8 mouse cellular contexts compared by ENCODE assay signal in the genomic region with DNA sequence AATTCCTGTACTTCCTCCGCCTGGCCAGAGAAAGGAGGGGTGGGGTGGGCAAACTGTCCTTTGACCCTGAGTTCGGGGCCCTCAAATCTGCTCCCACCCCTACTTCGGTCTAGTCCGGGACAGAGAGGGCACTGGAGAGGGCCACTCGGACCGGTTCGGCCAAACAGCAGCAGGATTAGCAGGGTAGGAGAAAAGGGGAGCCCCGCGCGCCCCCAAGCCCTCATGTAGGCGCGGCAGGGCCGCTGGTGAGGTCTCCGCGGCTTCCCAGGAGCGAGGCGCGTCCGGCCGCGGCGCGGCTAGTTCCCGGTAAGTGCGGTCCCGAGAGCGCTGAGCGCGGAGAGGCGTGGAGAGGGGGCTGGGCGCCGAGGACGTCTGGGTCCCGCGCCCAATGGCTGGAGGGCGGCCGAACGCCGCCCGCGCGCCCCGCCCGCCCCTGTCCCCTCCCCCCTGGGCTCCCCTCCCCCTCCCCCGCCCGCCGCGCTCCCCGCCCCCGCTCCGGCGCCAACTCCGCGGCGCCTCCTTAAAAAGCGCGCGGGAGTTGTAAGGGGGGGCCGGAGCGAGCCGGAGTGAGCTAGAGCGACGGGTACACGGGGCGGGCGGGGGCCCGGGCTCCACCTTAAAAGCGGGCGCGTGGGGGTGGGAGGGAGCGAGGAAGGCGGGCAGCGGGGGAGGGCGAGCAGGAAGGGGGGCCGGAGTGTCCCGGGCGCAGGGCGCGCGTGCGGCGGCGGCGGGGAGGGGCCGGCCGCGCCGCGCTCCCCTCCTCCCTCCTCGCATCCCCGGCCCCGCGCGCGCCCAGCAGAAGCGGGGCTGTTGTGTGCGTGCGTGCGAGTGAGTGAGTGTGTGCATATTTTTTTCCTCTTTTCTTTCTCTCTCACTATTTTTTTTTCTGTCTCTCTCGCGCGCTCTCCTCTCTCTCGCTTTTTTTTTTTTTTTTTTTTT. TPM values are rescaled to one million over a fixed set of nuclear protein-coding genes. Genes with fewer than 3 reads are reported as not detected.
DNase-seq lines count a peak whose midpoint lies in the region; ATAC-seq and TF ChIP-seq lines count a peak whose summit lies in the region.

No protein-coding gene starts in this region.

- H3K36me3 ChIP-seq in CH12.LX (replicated peaks in 1 of 2; ENCODE audit: control insufficient read depth in 1 of 2, insufficient read depth in 1 of 2, low read length in 1 of 2): peaks cover 14 to 36% of the 10 kb centered on the region in 2 experiments
- peaks cover 60% of the 10 kb centered on the region for H3K36me3 ChIP-seq in heart, embryonic 14.5 days (ENCODE audit: control insufficient read depth, insufficient read depth, low read length)
- H3K36me3 ChIP-seq in liver, embryonic 16.5 days (ENCODE audit: control insufficient read depth, insufficient read depth): peaks cover 27% of the 10 kb centered on the region
- peaks cover 37% of the 10 kb centered on the region for H3K36me3 ChIP-seq in neural tube, embryonic 12.5 days
- H3K36me3 ChIP-seq in stomach, embryonic 16.5 days (ENCODE audit: control insufficient read depth, insufficient read depth, low read length): peaks cover 7% of the 10 kb centered on the region; the same call in 1 of the 2 replicates

- peak overlapping the region; percentile 32 to 71 (median 71) for H3K4me3 ChIP-seq in CH12.LX (replicated peaks in 1 of 3; ENCODE audit: low read depth in 2 of 3, low read length in 2 of 3, poor library complexity in 1 of 3)
- peak overlapping the region; percentile 85 to 86 for H3K4me3 ChIP-seq in heart, embryonic 14.5 days (ENCODE audit: control insufficient read depth in 1 of 2, insufficient read depth in 1 of 2, low read depth in 1 of 2, low read length in 2 of 2)
- peak overlapping the region; percentile 88 for H3K4me3 ChIP-seq in liver, embryonic 16.5 days (ENCODE audit: low read depth, low read length)
- H3K4me3 ChIP-seq in neural tube, embryonic 12.5 days: peak overlapping the region; percentile 82
- peak overlapping the region; percentile 83 for H3K4me3 ChIP-seq in stomach, embryonic 16.5 days (replicated peaks; ENCODE audit: low read length)

- peak; percentile 86 for ATAC-seq in erythroid progenitor cell, adult 5-6 weeks (replicated peaks; ENCODE audit: low FRiP score, poor library complexity, severe bottlenecking)
- ATAC-seq in heart, embryonic 14.5 days (ENCODE audit: insufficient number of reproducible peaks, insufficient read depth, low FRiP score, low read depth): peak; percentile 81
- ATAC-seq in liver, embryonic 16.5 days (ENCODE audit: low read depth): peak; percentile 86
- ATAC-seq in neural tube, embryonic 12.5 days (ENCODE audit: low FRiP score, low read depth): peak; percentile 74
- ATAC-seq in stomach, embryonic 16.5 days (ENCODE audit: insufficient read depth, low FRiP score): peak; percentile 91

- WGBS in heart, embryonic 14.5 days: under 1% methylated on average over 36 of the region's 103 CpGs
- WGBS in liver, embryonic 16.5 days (ENCODE audit: insufficient replicate concordance): under 1% methylated on average over 55 of the region's 103 CpGs
- WGBS in neural tube, embryonic 12.5 days: 1% methylated on average over 70 of the region's 103 CpGs
- 2% methylated on average over 66 of the region's 103 CpGs for WGBS in stomach, embryonic 16.5 days

- peaks cover 3% of the 10 kb centered on the region; the same call in 1 of the 2 replicates for H3K79me2 ChIP-seq in CH12.LX (replicated peaks; ENCODE audit: control insufficient read depth, extremely low read depth, insufficient read depth, poor library complexity, severe bottlenecking)

- DNase-seq in CH12.LX (ENCODE audit: extremely low read depth): peak; percentile 77
- DNase-seq in c-Kit-negative CD71-positive TER-119-positive erythroid progenitor cells, embryonic 14.5 days (ENCODE audit: low read depth, low spot score): peak; percentile 50
- DNase-seq in kidney, postnatal 10 days: peak; percentile 97

- no peaks in the 10 kb centered on the region for H3K27me3 ChIP-seq in CH12.LX (replicated peaks)
- no peaks in the 10 kb centered on the region for H3K27me3 ChIP-seq in heart, embryonic 14.5 days (ENCODE audit: control insufficient read depth, insufficient read depth, low read length)
- no peaks in the 10 kb centered on the region for H3K27me3 ChIP-seq in liver, embryonic 16.5 days (ENCODE audit: control insufficient read depth, insufficient read depth, low read depth, low read length)
- H3K27me3 ChIP-seq in neural tube, embryonic 12.5 days (replicated peaks): peaks cover 25% of the 10 kb centered on the region
- no peaks in the 10 kb centered on the region for H3K27me3 ChIP-seq in stomach, embryonic 16.5 days (ENCODE audit: control insufficient read depth, insufficient read depth, low read length)

- dilution Hi-C loops in CH12.LX (cut with MboI; ENCODE audit: extremely low pct_ligation_motif_present, extremely low pct_unique_long_range_greater_than_20kb, low sequenced_read_pairs): no loop called here

- peaks cover 10 to 25% of the 10 kb centered on the region in 2 experiments for H3K4me1 ChIP-seq in CH12.LX (ENCODE audit: control insufficient read depth in 1 of 2, insufficient read depth in 2 of 2)
- peaks cover 15 to 19% of the 10 kb centered on the region in 2 experiments for H3K4me1 ChIP-seq in heart, embryonic 14.5 days (ENCODE audit: control insufficient read depth in 2 of 2, insufficient read depth in 2 of 2, low read length in 2 of 2)
- peaks cover 50% of the 10 kb centered on the region for H3K4me1 ChIP-seq in liver, embryonic 16.5 days (ENCODE audit: control insufficient read depth, low read depth, low read length)
- peaks cover 24% of the 10 kb centered on the region for H3K4me1 ChIP-seq in neural tube, embryonic 12.5 days
- peaks cover 20% of the 10 kb centered on the region for H3K4me1 ChIP-seq in stomach, embryonic 16.5 days (ENCODE audit: control insufficient read depth, insufficient read depth, low read length)

- peak overlapping the region; percentile 18 for H3K4me2 ChIP-seq in CH12.LX (ENCODE audit: insufficient read depth, low read depth, poor library complexity, severe bottlenecking)
- peak overlapping the region; percentile 94 for H3K4me2 ChIP-seq in heart, embryonic 14.5 days (ENCODE audit: low read length)
- H3K4me2 ChIP-seq in liver, embryonic 16.5 days (ENCODE audit: low read depth, low read length): peak overlapping the region; percentile 93
- peak overlapping the region; percentile 77 for H3K4me2 ChIP-seq in neural tube, embryonic 12.5 days (replicated peaks)
- H3K4me2 ChIP-seq in stomach, embryonic 16.5 days (ENCODE audit: low read depth, low read length): peak overlapping the region; percentile 86

- TF ChIP-seq POLR2A in CH12.LX (IDR thresholded peaks at IDR 0.05; ENCODE audit: low read depth, low read length): peak; percentile 88

- peak overlapping the region; percentile 51; the same call in 1 of the 2 replicates for H3K27ac ChIP-seq in CH12.LX (ENCODE audit: insufficient read depth, low read depth)
- peak overlapping the region; percentile 92 to 95 for H3K27ac ChIP-seq in heart, embryonic 14.5 days (replicated peaks in 1 of 2; ENCODE audit: control insufficient read depth in 1 of 2, insufficient read depth in 1 of 2, low read depth in 2 of 2, low read length in 2 of 2)
- peak overlapping the region; percentile 86 for H3K27ac ChIP-seq in liver, embryonic 16.5 days (ENCODE audit: low read length)
- peak overlapping the region; percentile 92 for H3K27ac ChIP-seq in neural tube, embryonic 12.5 days
- peak overlapping the region; percentile 98 for H3K27ac ChIP-seq in stomach, embryonic 16.5 days (ENCODE audit: low read length)

- TF ChIP-seq CTCF in CH12.LX (conservative IDR thresholded peaks at IDR 0.05 in 1 of 2, IDR thresholded peaks at IDR 0.05 in 1 of 2; ENCODE audit: low read depth in 2 of 2, low read length in 2 of 2): no peak

- no peak for TF ChIP-seq RAD21 in CH12.LX (IDR thresholded peaks at IDR 0.05; ENCODE audit: low read depth, low read length)

- in situ Hi-C loops in CH12.LX (cut with MboI; ENCODE audit: low pct_ligation_motif_present, low pct_unique_long_range_greater_than_20kb, low sequenced_read_pairs): no loop called here

- no peak for TF ChIP-seq EP300 in CH12.LX (IDR thresholded peaks at IDR 0.05; ENCODE audit: low read length)

- no peaks in the 10 kb centered on the region for H3K9me3 ChIP-seq in CH12.LX (replicated peaks; ENCODE audit: low read length)
- no peaks in the 10 kb centered on the region for H3K9me3 ChIP-seq in heart, embryonic 14.5 days (ENCODE audit: control insufficient read depth, low read length)
- no peaks in the 10 kb centered on the region for H3K9me3 ChIP-seq in liver, embryonic 16.5 days (replicated peaks; ENCODE audit: control insufficient read depth, low read length)
- no peaks in the 10 kb centered on the region for H3K9me3 ChIP-seq in neural tube, embryonic 12.5 days
- H3K9me3 ChIP-seq in stomach, embryonic 16.5 days (replicated peaks; ENCODE audit: control insufficient read depth, low read length): no peaks in the 10 kb centered on the region

- peak overlapping the region; percentile 81 for H3K9ac ChIP-seq in CH12.LX (ENCODE audit: insufficient read depth, low read depth)
- peak overlapping the region; percentile 91 for H3K9ac ChIP-seq in heart, embryonic 14.5 days (ENCODE audit: low read length)
- H3K9ac ChIP-seq in liver, embryonic 16.5 days (ENCODE audit: low read depth, low read length): peak overlapping the region; percentile 90
- peak overlapping the region; percentile 89 for H3K9ac ChIP-seq in neural tube, embryonic 12.5 days
- peak overlapping the region; percentile 89 for H3K9ac ChIP-seq in stomach, embryonic 16.5 days (ENCODE audit: low read length)

RNA-seq across cellular contexts. Expression of a gene that starts 0.6 kb away (rescaled TPM):
- total RNA-seq in CH12.LX (2012; rRNA removed) (54.5 and 62.6 TPM in 2 replicates), CH12.LX (2014; rRNA removed) (37.4 and 42.3 TPM in 2 replicates)
- polyA plus RNA-seq in CH12.LX (2012; ENCODE audit: insufficient read length, low read depth): 38.9 and 42.1 TPM in 2 replicates
- total RNA-seq in erythroid progenitor cell, adult 5-6 weeks (2015; ENCODE audit: low replicate concordance): 114 and 119 TPM in 2 replicates
- 51.6 and 80.9 TPM in 2 replicates for total RNA-seq in erythroid progenitor cell, adult 5-6 weeks (2017; ENCODE audit: low replicate concordance)
- polyA plus RNA-seq in heart, embryonic 14.5 days (2014; fragmentation: Nextera tagmentation; extraction: Ambion mirVana): 7.3 and 8.5 TPM in 2 replicates
- 3.6 and 3.9 TPM in 2 replicates for polyA plus RNA-seq in liver, embryonic 16.5 days (2015; fragmentation: Nextera tagmentation; extraction: Ambion mirVana)
- polyA plus RNA-seq in neural tube, embryonic 12.5 days (2016; fragmentation: Nextera tagmentation; extraction: Ambion mirVana): 9.7 and 9.8 TPM in 2 replicates
- polyA plus RNA-seq in stomach, embryonic 16.5 days (2015; fragmentation: Nextera tagmentation; extraction: Ambion mirVana): 6.6 and 7.4 TPM in 2 replicates

RNA-seq across cellular contexts. Expression of a gene that starts 4.5 kb away (rescaled TPM):
- total RNA-seq in CH12.LX (2012; rRNA removed) (0.38 and 0.80 TPM in 2 replicates), CH12.LX (2014; rRNA removed) (not detected in 2 replicates)
- polyA plus RNA-seq in CH12.LX (2012; ENCODE audit: insufficient read length, low read depth): 0.55 and 0.67 TPM in 2 replicates
- total RNA-seq in erythroid progenitor cell, adult 5-6 weeks (2015; ENCODE audit: low replicate concordance): 1.8 and 10.5 TPM in 2 replicates
- 2.6 and 4.7 TPM in 2 replicates for total RNA-seq in erythroid progenitor cell, adult 5-6 weeks (2017; ENCODE audit: low replicate concordance)
- polyA plus RNA-seq in heart, embryonic 14.5 days (2014; fragmentation: Nextera tagmentation; extraction: Ambion mirVana): 0.69 and 0.80 TPM in 2 replicates
- polyA plus RNA-seq in liver, embryonic 16.5 days (2015; fragmentation: Nextera tagmentation; extraction: Ambion mirVana): 0.56 and 0.58 TPM in 2 replicates
- 0.83 and 0.95 TPM in 2 replicates for polyA plus RNA-seq in neural tube, embryonic 12.5 days (2016; fragmentation: Nextera tagmentation; extraction: Ambion mirVana)
- 0.58 and 0.71 TPM in 2 replicates for polyA plus RNA-seq in stomach, embryonic 16.5 days (2015; fragmentation: Nextera tagmentation; extraction: Ambion mirVana)

RNA-seq across cellular contexts. Expression of a gene that starts 15.1 kb away (rescaled TPM):
- total RNA-seq in CH12.LX (2012; rRNA removed) (not detected in 2 replicates), CH12.LX (2014; rRNA removed) (not detected in 2 replicates)
- polyA plus RNA-seq in CH12.LX (2012; ENCODE audit: insufficient read length, low read depth): not detected in 2 replicates
- not detected in 2 replicates for total RNA-seq in erythroid progenitor cell, adult 5-6 weeks (2015; ENCODE audit: low replicate concordance)
- not detected in 2 replicates for total RNA-seq in erythroid progenitor cell, adult 5-6 weeks (2017; ENCODE audit: low replicate concordance)
- 0.16 and 0.20 TPM in 2 replicates for polyA plus RNA-seq in heart, embryonic 14.5 days (2014; fragmentation: Nextera tagmentation; extraction: Ambion mirVana)
- polyA plus RNA-seq in liver, embryonic 16.5 days (2015; fragmentation: Nextera tagmentation; extraction: Ambion mirVana): 0.13 TPM in 1 of 2 replicates, not detected in the other
- 0.54 TPM in 1 of 2 replicates, not detected in the other for polyA plus RNA-seq in neural tube, embryonic 12.5 days (2016; fragmentation: Nextera tagmentation; extraction: Ambion mirVana)
- 0.50 and 0.80 TPM in 2 replicates for polyA plus RNA-seq in stomach, embryonic 16.5 days (2015; fragmentation: Nextera tagmentation; extraction: Ambion mirVana)

RNA-seq across cellular contexts. Expression of a gene that starts 24.0 kb away (rescaled TPM):
- 16.9 and 18.5 TPM in 2 replicates for total RNA-seq in CH12.LX (2012; rRNA removed)
- 14.0 and 14.7 TPM in 2 replicates for total RNA-seq in CH12.LX (2014; rRNA removed)
- polyA plus RNA-seq in CH12.LX (2012; ENCODE audit: insufficient read length, low read depth): 23.4 and 27.3 TPM in 2 replicates
- 11.5 and 13.0 TPM in 2 replicates for total RNA-seq in erythroid progenitor cell, adult 5-6 weeks (2015; ENCODE audit: low replicate concordance)
- 6.7 and 17.2 TPM in 2 replicates for total RNA-seq in erythroid progenitor cell, adult 5-6 weeks (2017; ENCODE audit: low replicate concordance)
- 160 and 211 TPM in 2 replicates for polyA plus RNA-seq in heart, embryonic 14.5 days (2014; fragmentation: Nextera tagmentation; extraction: Ambion mirVana)
- 29.8 and 39.9 TPM in 2 replicates for polyA plus RNA-seq in liver, embryonic 16.5 days (2015; fragmentation: Nextera tagmentation; extraction: Ambion mirVana)
- polyA plus RNA-seq in neural tube, embryonic 12.5 days (2016; fragmentation: Nextera tagmentation; extraction: Ambion mirVana): 215 and 218 TPM in 2 replicates
- polyA plus RNA-seq in stomach, embryonic 16.5 days (2015; fragmentation: Nextera tagmentation; extraction: Ambion mirVana): 49.5 and 79.8 TPM in 2 replicates

RNA-seq across cellular contexts. Expression of a gene that starts 24.4 kb away (rescaled TPM):
- total RNA-seq in CH12.LX (2012; rRNA removed): 0.13 TPM in 2 replicates
- 0.12 and 0.16 TPM in 2 replicates for total RNA-seq in CH12.LX (2014; rRNA removed)
- polyA plus RNA-seq in CH12.LX (2012; ENCODE audit: insufficient read length, low read depth): 0.44 and 0.77 TPM in 2 replicates
- total RNA-seq in erythroid progenitor cell, adult 5-6 weeks (2015; ENCODE audit: low replicate concordance): not detected in 2 replicates
- total RNA-seq in erythroid progenitor cell, adult 5-6 weeks (2017; ENCODE audit: low replicate concordance): not detected in 2 replicates
- 0.13 and 1.2 TPM in 2 replicates for polyA plus RNA-seq in heart, embryonic 14.5 days (2014; fragmentation: Nextera tagmentation; extraction: Ambion mirVana)
- 0.15 TPM in 1 of 2 replicates, not detected in the other for polyA plus RNA-seq in liver, embryonic 16.5 days (2015; fragmentation: Nextera tagmentation; extraction: Ambion mirVana)
- 10.2 and 10.8 TPM in 2 replicates for polyA plus RNA-seq in neural tube, embryonic 12.5 days (2016; fragmentation: Nextera tagmentation; extraction: Ambion mirVana)
- 4.1 and 4.9 TPM in 2 replicates for polyA plus RNA-seq in stomach, embryonic 16.5 days (2015; fragmentation: Nextera tagmentation; extraction: Ambion mirVana)

Comparison
In these comparisons a context has a peak if more than half of its experiments do, and no peak if none do; other contexts are left out.
1. Peak in every context shown above with its lines: DNase-seq, ATAC-seq, H3K4me3 ChIP-seq and H3K27ac ChIP-seq.
2. H3K4me2 ChIP-seq: peak in every context shown above with its lines; median percentile 94 in heart, embryonic 14.5 days; 93 in liver, embryonic 16.5 days; 86 in stomach, embryonic 16.5 days; 77 in neural tube, embryonic 12.5 days; 18 in CH12.LX.